Mouse (Mus musculus): ENCODE data around the gene Mms19. TPM values are rescaled to one million over a fixed set of nuclear protein-coding genes. Genes with fewer than 3 reads are reported as not detected.

Gene Mms19
- polyA plus RNA-seq, 1 experiment from 2014 or later, result 9.6 TPM

DNA sequence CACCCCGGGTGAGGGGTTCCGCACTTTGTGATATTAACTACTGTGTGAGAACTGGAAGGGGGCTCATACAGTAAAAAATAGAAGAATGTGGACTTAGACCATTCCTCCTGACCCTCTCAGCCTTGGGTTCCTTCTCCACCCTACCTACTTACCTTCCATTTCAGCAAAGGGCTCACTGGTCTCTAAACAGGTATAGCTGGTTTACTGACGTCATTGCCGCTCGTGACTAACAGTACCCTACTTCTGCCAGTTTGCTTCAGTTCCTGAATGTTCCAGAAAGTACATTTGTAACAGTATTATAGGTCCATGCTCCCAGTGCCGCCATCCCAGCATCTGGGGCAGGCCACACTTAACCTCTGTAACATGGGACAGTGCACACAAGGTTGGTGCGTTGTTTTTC is 13.1 kb upstream of the Mms19 start:
- 0 out of 2 replicates have a peak, but pooled peaks cover 6% of the 10 kb centered on the region for H3K4me1 ChIP-seq (replicated peaks; ENCODE audit: control insufficient read depth, insufficient read depth, low read length)
- H3K36me3 ChIP-seq (ENCODE audit: control insufficient read depth, insufficient read depth), result no peaks in the 10 kb centered on the region
- H3K27ac ChIP-seq (ENCODE audit: low read depth, low read length), result no peak overlapping the region
- no peak for ATAC-seq
- no peak overlapping the region for H3K4me3 ChIP-seq (ENCODE audit: low read depth, low read length)
- no peak overlapping the region for H3K9ac ChIP-seq (ENCODE audit: low read depth, low read length)
- TF ChIP-seq CTCF (IDR thresholded peaks at IDR 0.05; ENCODE audit: low read depth), result no peak
- H3K9me3 ChIP-seq (ENCODE audit: control insufficient read depth), result no peaks in the 10 kb centered on the region
- H3K4me2 ChIP-seq (replicated peaks; ENCODE audit: low read depth), result no peak overlapping the region
- H3K27me3 ChIP-seq (replicated peaks; ENCODE audit: control insufficient read depth, insufficient read depth, low read length), result no peaks in the 10 kb centered on the region
- 83% methylated on average over 7 of the region's 7 CpGs for WGBS

GRCm38 (mm10) chr19:41993484-41993883 is 12.5 kb upstream of the Mms19 start:
- Histone ChIP-seq H3K27me3 (replicated peaks; ENCODE audit: control insufficient read depth, insufficient read depth, low read length) (no peaks in the 10 kb centered on the region), H3K36me3 (ENCODE audit: control insufficient read depth, insufficient read depth) (no peaks in the 10 kb centered on the region), H3K9me3 (ENCODE audit: control insufficient read depth) (no peaks in the 10 kb centered on the region), H3K4me2 (replicated peaks; ENCODE audit: low read depth) (no peak overlapping the region), H3K27ac (ENCODE audit: low read depth, low read length) (no peak overlapping the region), H3K4me1 (replicated peaks; ENCODE audit: control insufficient read depth, insufficient read depth, low read length) (0 out of 2 replicates have a peak, but pooled peaks cover 3% of the 10 kb centered on the region), H3K4me3 (ENCODE audit: low read depth, low read length) (no peak overlapping the region), H3K9ac (ENCODE audit: low read depth, low read length) (no peak overlapping the region)
- 53% methylated on average over 6 of the region's 6 CpGs for WGBS
- ATAC-seq, result no peak
- no peak for TF ChIP-seq CTCF (IDR thresholded peaks at IDR 0.05; ENCODE audit: low read depth)

- no peaks in the 10 kb centered on the region for H3K9me3 ChIP-seq (ENCODE audit: control insufficient read depth)
- H3K27me3 ChIP-seq (replicated peaks; ENCODE audit: control insufficient read depth, insufficient read depth, low read length), result no peaks in the 10 kb centered on the region
- H3K9ac ChIP-seq (ENCODE audit: low read depth, low read length), result no peak overlapping the region
- H3K4me3 ChIP-seq (ENCODE audit: low read depth, low read length), result no peak overlapping the region
- 0 out of 2 replicates have a peak, but pooled peaks cover 3% of the 10 kb centered on the region for H3K4me1 ChIP-seq (replicated peaks; ENCODE audit: control insufficient read depth, insufficient read depth, low read length)
- no peak for ATAC-seq
- H3K36me3 ChIP-seq (ENCODE audit: control insufficient read depth, insufficient read depth), result no peaks in the 10 kb centered on the region
- no peak overlapping the region for H3K27ac ChIP-seq (ENCODE audit: low read depth, low read length)
- WGBS, result 65% methylated on average over 2 of the region's 2 CpGs
- H3K4me2 ChIP-seq (replicated peaks; ENCODE audit: low read depth), result no peak overlapping the region
- no peak for TF ChIP-seq CTCF (IDR thresholded peaks at IDR 0.05; ENCODE audit: low read depth)
Observed at GRCm38 (mm10) chr19:41992971-41993370, 12.0 kb upstream of the Mms19 start.

- no peak for ATAC-seq
- WGBS, result 57% methylated on average over 6 of the region's 6 CpGs
Observed at GRCm38 (mm10) chr19:41991926-41992477, 11.0 kb upstream of the Mms19 start.

GRCm38 (mm10) chr19:41989810-41990209 is 8.9 kb upstream of the Mms19 start:
- no peak for ATAC-seq
- TF ChIP-seq CTCF (IDR thresholded peaks at IDR 0.05; ENCODE audit: low read depth), result no peak
- H3K27me3 ChIP-seq (replicated peaks; ENCODE audit: control insufficient read depth, insufficient read depth, low read length), result no peaks in the 10 kb centered on the region
- no peak overlapping the region for H3K4me3 ChIP-seq (ENCODE audit: low read depth, low read length)
- no peaks in the 10 kb centered on the region for H3K36me3 ChIP-seq (ENCODE audit: control insufficient read depth, insufficient read depth)
- H3K4me2 ChIP-seq (replicated peaks; ENCODE audit: low read depth), result no peak overlapping the region
- no peak overlapping the region for H3K27ac ChIP-seq (ENCODE audit: low read depth, low read length)
- no peaks in the 10 kb centered on the region for H3K9me3 ChIP-seq (ENCODE audit: control insufficient read depth)
- no peak overlapping the region for H3K9ac ChIP-seq (ENCODE audit: low read depth, low read length)
- WGBS, result 78% methylated on average over 6 of the region's 6 CpGs
- 0 out of 2 replicates have a peak, but pooled peaks cover 3% of the 10 kb centered on the region for H3K4me1 ChIP-seq (replicated peaks; ENCODE audit: control insufficient read depth, insufficient read depth, low read length)

More at GRCm38 (mm10) chr19:41991926-41992477, 11.0 kb upstream of the Mms19 start:
- Histone ChIP-seq H3K4me1 (replicated peaks; ENCODE audit: control insufficient read depth, insufficient read depth, low read length) (0 out of 2 replicates have a peak, but pooled peaks cover 3% of the 10 kb centered on the region), H3K4me3 (ENCODE audit: low read depth, low read length) (no peak overlapping the region), H3K9ac (ENCODE audit: low read depth, low read length) (no peak overlapping the region), H3K36me3 (ENCODE audit: control insufficient read depth, insufficient read depth) (no peaks in the 10 kb centered on the region), H3K4me2 (replicated peaks; ENCODE audit: low read depth) (no peak overlapping the region), H3K27me3 (replicated peaks; ENCODE audit: control insufficient read depth, insufficient read depth, low read length) (no peaks in the 10 kb centered on the region), H3K9me3 (ENCODE audit: control insufficient read depth) (no peaks in the 10 kb centered on the region), H3K27ac (ENCODE audit: low read depth, low read length) (no peak overlapping the region)
- TF ChIP-seq CTCF (IDR thresholded peaks at IDR 0.05; ENCODE audit: low read depth), result no peak

- WGBS, result 74% methylated on average over 4 of the region's 4 CpGs
- no peak for ATAC-seq
- H3K27ac ChIP-seq (ENCODE audit: low read depth, low read length), result no peak overlapping the region
Observed at GRCm38 (mm10) chr19:41987206-41987605, 6.2 kb upstream of the Mms19 start.

More at GRCm38 (mm10) chr19:41987206-41987605, 6.2 kb upstream of the Mms19 start:
- Histone ChIP-seq H3K4me1 (replicated peaks; ENCODE audit: control insufficient read depth, insufficient read depth, low read length) (no peaks in the 10 kb centered on the region), H3K4me3 (ENCODE audit: low read depth, low read length) (no peak overlapping the region), H3K27me3 (replicated peaks; ENCODE audit: control insufficient read depth, insufficient read depth, low read length) (no peaks in the 10 kb centered on the region), H3K4me2 (replicated peaks; ENCODE audit: low read depth) (no peak overlapping the region), H3K9ac (ENCODE audit: low read depth, low read length) (no peak overlapping the region), H3K9me3 (ENCODE audit: control insufficient read depth) (no peaks in the 10 kb centered on the region), H3K36me3 (ENCODE audit: control insufficient read depth, insufficient read depth) (no peaks in the 10 kb centered on the region)
- TF ChIP-seq CTCF (IDR thresholded peaks at IDR 0.05; ENCODE audit: low read depth), result no peak
